Mouse (Mus musculus): ENCODE measurements around the gene Slc35a3. TPM values are rescaled to one million over a fixed set of nuclear protein-coding genes. Genes with fewer than 3 reads are reported as not detected.

Gene Slc35a3
- total RNA-seq, 2 experiments from 2014 or later: 29.4 to 42.7 TPM

DNA sequence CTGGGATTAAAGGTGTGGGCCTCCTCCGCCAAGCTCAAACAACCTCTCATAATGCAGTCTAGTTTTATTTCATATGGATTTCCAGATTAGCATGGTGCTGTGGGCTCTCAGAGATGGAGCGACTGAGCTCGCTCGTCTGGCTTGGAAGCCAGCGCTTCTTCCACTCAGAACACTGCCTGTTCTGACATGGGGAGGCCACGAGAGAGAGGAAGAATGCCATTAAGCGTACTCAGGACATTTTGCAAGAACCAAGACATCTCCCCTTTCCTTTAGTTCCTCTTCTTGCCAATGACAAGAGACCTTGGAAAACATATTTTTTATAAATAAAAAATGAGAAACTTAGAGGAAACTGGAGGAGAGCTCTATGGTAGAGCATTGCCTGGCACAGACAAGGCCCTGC is 63.8 kb downstream of the Slc35a3 start:
- no peak for ATAC-seq (replicated peaks; ENCODE audit: low FRiP score, low TSS enrichment, poor library complexity, severe bottlenecking)

DNA sequence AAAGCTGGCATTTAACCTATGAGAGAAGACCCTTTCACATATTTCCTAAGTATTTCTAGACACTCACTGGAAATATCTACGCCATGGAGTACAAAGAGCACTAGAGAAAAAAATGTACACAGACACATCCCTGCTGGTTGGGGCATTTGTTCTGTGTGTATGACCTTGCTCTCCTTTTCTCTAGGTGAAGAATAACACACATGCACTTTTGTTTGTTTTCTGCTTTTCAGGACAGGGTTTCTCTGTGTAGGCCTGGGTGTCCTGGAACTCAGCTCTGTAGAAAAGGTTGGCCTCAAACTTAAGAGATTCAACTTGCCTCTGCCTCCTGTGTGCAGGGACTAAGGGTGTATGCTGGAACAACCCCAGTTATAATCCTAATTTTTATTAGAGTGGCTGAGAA is 66.2 kb downstream of the Slc35a3 start:
- no peak for ATAC-seq (replicated peaks; ENCODE audit: low FRiP score, low TSS enrichment, poor library complexity, severe bottlenecking)

DNA sequence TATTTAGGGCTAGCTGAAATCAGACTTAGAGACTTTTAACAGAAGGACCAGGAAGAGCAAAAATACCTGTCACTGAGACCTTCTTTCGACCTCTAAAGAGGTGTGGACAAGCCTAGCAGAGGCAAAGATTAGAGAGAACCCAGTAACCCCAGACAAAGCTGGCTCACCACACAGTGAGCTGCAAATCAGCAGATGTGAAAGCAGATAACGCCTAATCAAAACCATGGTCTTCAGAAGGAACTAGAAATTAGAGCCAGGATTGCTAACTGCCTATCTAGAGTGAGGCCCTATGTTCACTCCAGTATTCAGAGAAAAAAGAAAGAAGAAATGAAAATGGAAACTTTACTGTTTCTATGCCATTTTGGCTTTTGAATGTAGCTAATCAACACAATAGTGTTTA is 70.3 kb downstream of the Slc35a3 start:
- peak; percentile 57 for ATAC-seq (replicated peaks; ENCODE audit: low FRiP score, low TSS enrichment, poor library complexity, severe bottlenecking)

DNA sequence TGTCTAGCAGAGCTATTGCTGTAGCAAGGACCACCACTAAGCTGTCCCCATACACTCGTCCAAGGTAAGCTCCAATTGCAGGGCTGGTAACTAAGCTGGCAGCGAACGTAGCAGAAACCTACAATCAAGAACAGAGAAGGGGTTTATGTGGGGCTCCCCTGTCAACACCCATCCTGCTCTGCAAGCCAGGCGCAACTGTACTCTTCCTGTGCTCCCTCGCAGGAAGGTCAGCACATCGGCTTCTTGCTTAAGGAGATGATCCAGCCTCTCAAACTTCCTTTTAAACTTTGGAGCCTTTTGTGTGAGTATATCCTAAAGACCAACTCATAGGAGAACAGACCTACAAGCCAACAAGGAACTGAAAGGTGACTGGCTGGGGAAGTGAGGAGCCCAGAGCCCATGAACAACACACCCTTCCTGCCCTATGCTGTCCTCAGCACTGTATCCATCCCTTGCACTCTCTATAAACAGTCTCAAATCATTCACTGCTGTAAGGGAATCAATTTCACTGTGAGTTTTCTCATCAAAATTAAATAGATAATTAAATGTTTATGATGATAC is 70.7 kb downstream of the Slc35a3 start:
- ATAC-seq (replicated peaks; ENCODE audit: low FRiP score, low TSS enrichment, poor library complexity, severe bottlenecking): no peak

DNA sequence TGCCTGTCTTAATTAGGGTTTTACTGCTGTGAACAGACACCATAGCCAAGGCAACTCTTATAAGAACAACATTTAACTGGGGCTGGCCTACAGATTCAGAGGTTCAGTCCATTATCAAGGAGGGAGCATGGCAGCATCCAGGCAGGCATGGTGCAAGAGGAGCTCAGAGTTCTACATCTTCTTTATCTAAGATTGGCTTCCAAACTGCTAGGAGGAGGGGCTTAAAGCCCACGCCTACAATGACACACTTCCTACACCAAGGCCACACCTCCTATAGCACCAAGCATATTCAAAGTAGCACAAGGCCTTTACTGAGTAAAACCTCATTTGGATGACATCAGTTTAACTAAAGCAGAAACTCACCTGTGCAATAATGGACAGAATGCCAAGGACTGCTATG is 72.6 kb downstream of the Slc35a3 start:
- peak; percentile 81 for ATAC-seq (replicated peaks; ENCODE audit: low FRiP score, low TSS enrichment, poor library complexity, severe bottlenecking)

DNA sequence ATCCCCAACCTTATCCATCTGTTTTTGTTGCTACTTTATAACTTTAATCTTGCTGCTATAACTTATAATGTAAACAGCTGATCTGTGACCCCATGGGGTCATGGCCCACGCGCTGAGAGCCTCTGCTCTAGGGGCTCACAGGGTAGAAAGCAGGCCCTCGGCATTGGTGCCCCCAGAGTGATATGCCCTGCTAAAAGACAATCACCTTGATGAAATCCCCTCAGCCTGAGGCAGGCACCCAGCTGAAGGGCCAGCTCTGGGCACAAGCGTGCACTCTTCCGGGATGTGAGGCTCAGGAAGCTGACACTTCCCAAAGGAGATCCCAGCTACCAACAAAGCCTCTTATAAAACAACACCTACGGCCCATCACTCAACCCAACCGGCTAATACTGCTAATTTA is 74.1 kb downstream of the Slc35a3 start:
- no peak for ATAC-seq (replicated peaks; ENCODE audit: low FRiP score, low TSS enrichment, poor library complexity, severe bottlenecking)

DNA sequence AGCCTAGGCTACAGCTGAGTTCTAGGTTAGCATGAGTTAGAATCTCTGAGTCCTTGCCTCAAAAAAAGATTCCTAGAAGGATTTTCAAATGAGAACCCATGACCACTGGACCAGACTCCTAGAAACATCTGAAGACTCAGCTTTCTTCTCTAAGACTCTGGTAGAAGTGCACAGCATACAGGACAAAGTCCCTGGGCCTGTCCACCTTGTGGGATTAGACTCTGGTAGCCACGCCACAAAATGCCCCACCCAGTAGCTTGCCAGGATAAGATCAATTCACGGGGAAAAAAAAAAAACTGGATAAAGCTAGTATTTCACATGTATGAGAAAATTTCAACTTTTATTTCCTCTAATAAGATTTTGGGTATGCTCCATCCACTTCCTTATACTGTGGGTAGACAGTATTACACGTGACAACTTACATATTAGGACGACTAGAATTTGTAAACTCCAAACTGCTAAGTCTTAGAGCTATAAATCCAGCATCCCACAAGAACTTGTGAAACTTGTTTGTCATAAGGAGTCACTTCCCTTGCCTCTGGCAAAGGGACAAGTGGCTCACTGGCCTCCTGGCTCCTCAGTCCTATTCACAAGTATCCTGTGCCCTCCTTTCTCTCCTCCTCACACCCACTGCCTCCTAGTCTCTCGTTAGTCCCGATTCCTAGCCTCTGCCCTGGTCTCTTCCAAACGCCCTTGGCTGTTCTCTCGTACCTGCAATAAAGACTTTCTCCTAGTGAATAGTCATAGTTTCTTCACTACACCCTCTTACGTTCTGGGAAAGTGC is 74.7 kb downstream of the Slc35a3 start:
- ATAC-seq (replicated peaks; ENCODE audit: low FRiP score, low TSS enrichment, poor library complexity, severe bottlenecking): no peak

DNA sequence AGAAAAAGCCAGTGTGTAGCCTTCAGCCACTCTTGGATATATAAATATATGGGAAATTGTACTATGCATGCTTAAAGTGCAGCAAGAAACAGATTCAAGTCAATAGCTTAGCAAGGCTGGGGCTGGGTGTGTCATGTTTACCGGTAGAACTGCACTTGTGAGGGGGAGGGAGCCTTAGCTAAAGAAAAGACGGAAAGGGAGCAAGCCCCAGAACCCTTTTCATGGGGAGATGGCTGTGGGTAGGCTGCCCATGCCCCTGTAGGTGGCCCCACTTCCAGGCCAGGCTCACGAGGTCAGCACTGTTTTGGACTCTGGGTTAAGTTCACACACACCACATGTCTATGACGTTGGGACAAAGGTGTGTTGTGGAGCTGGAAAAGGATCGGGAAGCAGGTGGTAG is 76.8 kb downstream of the Slc35a3 start:
- no peak for ATAC-seq (replicated peaks; ENCODE audit: low FRiP score, low TSS enrichment, poor library complexity, severe bottlenecking)

DNA sequence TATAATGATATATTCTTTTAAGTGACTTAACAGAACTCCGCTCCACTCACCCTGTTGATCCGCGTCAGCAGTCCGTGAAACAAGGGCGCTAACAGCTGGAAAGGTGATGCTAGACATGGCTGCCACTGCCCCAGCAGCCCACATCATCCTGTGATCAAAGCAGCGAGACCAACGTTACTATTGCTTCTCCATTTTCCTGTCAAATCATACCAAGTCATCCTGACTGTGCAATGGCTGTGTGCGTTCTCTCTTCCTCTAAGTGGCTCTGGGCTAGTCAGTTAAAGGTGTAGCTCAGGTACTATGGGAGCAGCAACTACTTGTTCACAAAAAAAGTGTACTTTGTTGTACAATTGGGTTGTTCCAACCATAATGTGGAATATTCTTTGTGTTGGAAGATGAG is 77.8 kb downstream of the Slc35a3 start:
- no peak for ATAC-seq (replicated peaks; ENCODE audit: low FRiP score, low TSS enrichment, poor library complexity, severe bottlenecking)

DNA sequence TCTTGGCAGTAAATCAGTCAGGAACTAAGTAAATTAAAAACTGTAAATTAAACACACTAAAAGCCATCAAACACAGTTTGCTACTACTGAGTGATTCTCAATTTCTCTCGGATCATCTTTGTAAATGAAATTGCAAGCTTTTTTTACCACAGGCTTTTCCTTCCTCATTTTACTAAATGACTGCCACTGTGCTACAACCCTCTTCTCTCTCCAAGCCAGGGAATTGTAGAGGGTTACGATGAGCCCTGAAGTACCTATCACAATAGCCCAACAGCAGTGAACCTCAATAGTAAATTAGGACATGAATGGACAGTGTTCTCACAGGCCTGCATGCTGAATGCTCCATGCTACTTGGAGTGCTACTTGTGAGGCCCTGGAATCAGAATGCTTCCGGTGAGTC is 78.5 kb downstream of the Slc35a3 start:
- ATAC-seq (replicated peaks; ENCODE audit: low FRiP score, low TSS enrichment, poor library complexity, severe bottlenecking): no peak

DNA sequence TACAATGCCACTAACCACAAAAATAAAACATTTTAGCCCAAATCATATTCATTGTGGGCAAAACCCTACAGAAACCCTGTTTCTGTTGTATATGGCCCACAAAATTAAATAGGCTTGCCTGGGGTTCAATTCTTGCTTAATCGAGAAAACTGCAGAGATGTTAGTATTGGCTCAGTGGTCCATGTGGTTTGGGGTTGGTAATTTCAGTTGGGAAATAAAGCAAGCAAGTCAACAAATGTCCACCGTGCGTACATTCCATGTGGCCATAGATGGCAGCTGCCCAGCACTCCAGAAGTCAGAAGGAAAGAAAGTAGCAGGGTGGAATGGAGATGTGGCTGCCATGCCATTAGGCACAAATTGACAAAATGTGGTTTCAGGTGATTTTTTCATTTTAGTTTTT is 79.7 kb downstream of the Slc35a3 start:
- no peak for ATAC-seq (replicated peaks; ENCODE audit: low FRiP score, low TSS enrichment, poor library complexity, severe bottlenecking)

DNA sequence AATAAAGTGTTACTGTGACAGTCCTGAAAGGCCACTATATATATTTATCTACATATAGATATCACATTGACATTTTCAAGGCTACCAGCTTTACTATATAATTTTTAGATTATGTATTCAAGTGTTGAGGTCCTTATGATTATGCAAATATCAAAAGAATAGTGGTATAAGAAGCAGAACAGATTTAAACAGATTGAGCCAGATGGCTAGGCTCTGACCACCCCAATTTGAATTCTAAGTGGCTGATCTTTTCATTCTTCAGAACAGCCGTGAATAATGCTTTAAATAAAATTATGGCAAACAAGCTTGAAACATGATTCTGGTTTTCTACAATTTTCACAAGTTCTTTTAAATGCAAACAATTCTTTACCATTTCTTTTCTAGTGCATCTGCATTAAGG is 81.2 kb downstream of the Slc35a3 start:
- ATAC-seq (replicated peaks; ENCODE audit: low FRiP score, low TSS enrichment, poor library complexity, severe bottlenecking): no peak

DNA sequence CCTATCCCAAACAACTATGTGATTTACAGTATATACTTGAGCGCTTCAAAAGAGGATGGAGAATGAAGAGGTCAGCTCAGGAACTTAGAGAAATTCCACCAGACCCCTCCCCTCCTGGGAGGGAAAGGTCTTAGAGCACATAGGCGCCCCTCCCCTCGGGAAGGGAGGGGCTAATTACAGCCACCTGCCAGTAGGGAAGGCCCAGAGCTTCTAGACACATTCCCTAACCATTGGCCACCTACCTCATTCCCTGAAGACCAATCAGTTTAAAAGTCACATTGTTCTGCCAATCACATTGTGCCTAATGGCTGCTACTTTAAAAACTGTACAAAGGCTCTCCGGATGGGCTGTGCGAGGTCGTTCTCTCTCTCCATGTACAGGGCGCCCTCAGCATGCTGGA is 90.0 kb downstream of the Slc35a3 start:
- ATAC-seq (replicated peaks; ENCODE audit: low FRiP score, low TSS enrichment, poor library complexity, severe bottlenecking): no peak

DNA sequence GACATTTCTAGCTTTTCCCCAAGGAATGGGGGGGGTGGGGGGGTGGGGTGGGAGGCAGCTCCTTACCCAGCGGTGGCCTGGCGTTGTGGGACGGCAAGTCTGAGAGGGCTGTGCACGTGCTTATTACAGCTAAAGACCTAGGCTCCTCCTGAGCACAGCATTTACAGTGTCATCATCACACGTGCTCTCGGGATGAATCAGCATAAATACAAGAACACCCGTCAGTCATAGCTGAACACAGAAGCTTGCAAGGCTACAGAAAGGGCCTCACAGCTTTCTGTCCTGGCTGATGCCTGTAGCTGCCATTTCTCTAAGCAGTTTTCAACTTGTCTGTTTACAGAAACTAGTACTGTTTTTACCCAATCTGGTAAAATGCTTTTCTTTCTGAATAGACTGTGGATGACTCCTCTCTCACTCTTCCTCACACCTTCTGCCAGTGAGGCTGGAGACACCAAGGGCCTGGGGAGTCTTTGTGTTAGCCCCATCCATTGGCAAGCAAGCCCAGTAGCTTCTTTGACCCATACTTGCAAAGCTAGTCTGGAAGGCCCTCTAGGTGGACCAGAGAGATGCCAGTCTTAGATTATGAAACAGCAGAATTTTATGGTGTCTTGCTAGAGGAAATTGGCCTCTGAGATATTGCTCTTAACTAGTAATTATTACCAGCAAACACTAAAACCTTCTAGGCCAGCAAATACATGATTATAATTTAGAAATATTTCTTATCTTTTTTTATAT is 91.8 kb downstream of the Slc35a3 start:
- peak; percentile 91 for ATAC-seq (replicated peaks; ENCODE audit: low FRiP score, low TSS enrichment, poor library complexity, severe bottlenecking)

Other genes starting within 250 kb of the Slc35a3 start
- gene Rtca, start 204.6 kb downstream of the Slc35a3 start, total RNA-seq (2014; fragmentation: Nextera tagmentation): 42.4 and 60.1 TPM in 2 replicates
- 44.6 and 45.9 TPM in 2 replicates for gene Rtca, start 204.6 kb downstream of the Slc35a3 start, total RNA-seq (2017)
- 3.8 and 6.4 TPM in 2 replicates for gene Dbt, start 199.8 kb downstream of the Slc35a3 start, total RNA-seq (2014; fragmentation: Nextera tagmentation)
- 10.5 and 15.7 TPM in 2 replicates for gene Dbt, start 199.8 kb downstream of the Slc35a3 start, total RNA-seq (2017)
- 0.37 TPM in 1 of 2 replicates, not detected in the other for gene Lrrc39, start 149.9 kb downstream of the Slc35a3 start, total RNA-seq (2014; fragmentation: Nextera tagmentation)
- gene Lrrc39, start 149.9 kb downstream of the Slc35a3 start, total RNA-seq (2017): 0.23 and 0.61 TPM in 2 replicates
- 20.1 and 23.1 TPM in 2 replicates for gene Sass6, start 117.8 kb downstream of the Slc35a3 start, total RNA-seq (2014; fragmentation: Nextera tagmentation)
- 38.0 and 65.1 TPM in 2 replicates for gene Sass6, start 117.8 kb downstream of the Slc35a3 start, total RNA-seq (2017)
- 39.6 and 46.7 TPM in 2 replicates for gene Trmt13, start 98.2 kb downstream of the Slc35a3 start, total RNA-seq (2014; fragmentation: Nextera tagmentation)
- 26.6 and 34.2 TPM in 2 replicates for gene Trmt13, start 98.2 kb downstream of the Slc35a3 start, total RNA-seq (2017)
- 50.7 and 53.6 TPM in 2 replicates for gene Mfsd14a, start 50.2 kb downstream of the Slc35a3 start, total RNA-seq (2014; fragmentation: Nextera tagmentation)
- 83.2 and 95.4 TPM in 2 replicates for gene Mfsd14a, start 50.2 kb downstream of the Slc35a3 start, total RNA-seq (2017)
- not detected in 2 replicates for gene Gm43191, start 31.6 kb downstream of the Slc35a3 start, total RNA-seq (2014; fragmentation: Nextera tagmentation)
- not detected in 2 replicates for gene Gm43191, start 31.6 kb downstream of the Slc35a3 start, total RNA-seq (2017)
- 11.3 and 13.3 TPM in 2 replicates for gene Agl, start 95.3 kb upstream of the Slc35a3 start, total RNA-seq (2014; fragmentation: Nextera tagmentation)
- gene Agl, start 95.3 kb upstream of the Slc35a3 start, total RNA-seq (2017): 6.2 and 7.8 TPM in 2 replicates
- 59.9 and 65.4 TPM in 2 replicates for gene Frrs1, start 146.6 kb upstream of the Slc35a3 start, total RNA-seq (2014; fragmentation: Nextera tagmentation)
- gene Frrs1, start 146.6 kb upstream of the Slc35a3 start, total RNA-seq (2017): 29.3 and 37.6 TPM in 2 replicates